Mouse (Mus musculus) heart, embryonic 15.5 days (tissue): Measurements from ENCODE around the gene Nkx2-1. TPM values are rescaled to one million over a fixed set of nuclear protein-coding genes. Genes with fewer than 3 reads are reported as not detected.

Experiments
- polyA plus RNA-seq: library from polyadenylated mRNA; unstranded; fragments of >200 nt; fragmentation: Nextera tagmentation; extraction: Ambion mirVana; gene quantifications from 2 replicates; pipeline ENCODE4 v1.2.1, GENCODE M21; 2015

Gene Nkx2-1
- polyA plus RNA-seq, 1 experiment from 2014 or later = 2.1 TPM

Other genes with a start within 250 kb of the Nkx2-1 start
- 20.4 and 24.5 TPM in 2 replicates for gene Mbip, start 191.0 kb downstream of the Nkx2-1 start, polyA plus RNA-seq
- gene Nkx2-9, start 76.4 kb upstream of the Nkx2-1 start, polyA plus RNA-seq = 0.25 TPM in 1 of 2 replicates, not detected in the other
- 0.26 and 2.4 TPM in 2 replicates for gene Pax9, start 154.9 kb upstream of the Nkx2-1 start, polyA plus RNA-seq